Mouse (Mus musculus) myocyte (in vitro differentiated cells): ENCODE measurements around the gene Lpcat1. TPM values are rescaled to one million over a fixed set of nuclear protein-coding genes. Genes with fewer than 3 reads are reported as not detected.

Source experiments
- H3K27me3 ChIP-seq: one replicate; pipeline ENCODE4 v1.6.1; 2011; ENCODE audit not compliant: control insufficient read depth, insufficient read depth, insufficient read length
- H3K36me3 ChIP-seq: one replicate; pipeline ENCODE4 v1.6.1; 2011; ENCODE audit not compliant: control insufficient read depth, insufficient read depth
- H3K4me2 ChIP-seq: one replicate; pipeline ENCODE4 v1.6.1; 2011; ENCODE audit warnings: low read depth, control low read depth
- H3K4me3 ChIP-seq: one replicate; pipeline ENCODE4 v1.5.1; 2011; ENCODE audit warnings: mild to moderate bottlenecking, control low read depth, moderate library complexity
- H3K79me2 ChIP-seq: one replicate; pipeline ENCODE4 v1.6.1; 2011; ENCODE audit not compliant: control insufficient read depth, insufficient read depth
- H3ac ChIP-seq: one replicate; pipeline ENCODE4 v1.6.1; 2011; ENCODE audit not compliant: control insufficient read depth, insufficient read length
- CEBPB ChIP-seq: IDR thresholded peaks from 2 replicates; pipeline ENCODE4 v1.6.1; 2011; ENCODE audit warnings: mild to moderate bottlenecking, moderate library complexity; ENCODE audit not compliant: poor library complexity, insufficient read depth, severe bottlenecking
- E2F4 ChIP-seq: IDR thresholded peaks from one replicate; pipeline ENCODE4 v1.6.1; 2011; ENCODE audit warnings: mild to moderate bottlenecking, control low read depth, moderate library complexity; ENCODE audit not compliant: insufficient read depth
- MAX ChIP-seq: IDR thresholded peaks from one replicate; pipeline ENCODE4 v1.6.1; 2011; ENCODE audit warnings: low read depth, mild to moderate bottlenecking, control low read depth
- MYOD1 ChIP-seq, 3 experiments: IDR thresholded peaks; one replicate each; pipeline ENCODE4 v1.6.1; 2011; ENCODE audit warnings: control low read depth in 2 of 3, low read depth in 2 of 3, mild to moderate bottlenecking in 2 of 3, moderate library complexity in 1 of 3; ENCODE audit not compliant: insufficient read length in 2 of 3, control insufficient read depth in 1 of 3
- MYOG ChIP-seq, 3 experiments: IDR thresholded peaks; one replicate each; pipeline ENCODE4 v1.6.1; 2011; ENCODE audit warnings: control low read depth in 2 of 3, low read depth in 2 of 3, mild to moderate bottlenecking in 2 of 3; ENCODE audit not compliant: insufficient read length in 2 of 3, control insufficient read depth in 1 of 3, insufficient read depth in 1 of 3
- POLR2A ChIP-seq: IDR thresholded peaks from one replicate; pipeline ENCODE4 v1.6.1; 2011; ENCODE audit warnings: low read depth, mild to moderate bottlenecking, control low read depth, moderate library complexity; ENCODE audit not compliant: insufficient read length
- POLR2AphosphoS2 ChIP-seq: IDR thresholded peaks from one replicate; pipeline ENCODE4 v1.6.1; 2011; ENCODE audit warnings: low read depth, control low read depth; ENCODE audit not compliant: insufficient read length
- REST ChIP-seq: IDR thresholded peaks from one replicate; pipeline ENCODE4 v1.6.1; 2011; ENCODE audit warnings: mild to moderate bottlenecking, control low read depth, moderate library complexity; ENCODE audit not compliant: insufficient read depth, insufficient read length
- SRF ChIP-seq: IDR thresholded peaks from one replicate; pipeline ENCODE4 v1.6.1; 2011; ENCODE audit warnings: low read depth; ENCODE audit not compliant: control insufficient read depth, insufficient read length
- TCF12 ChIP-seq: IDR thresholded peaks from one replicate; pipeline ENCODE4 v1.6.1; 2011; ENCODE audit warnings: mild to moderate bottlenecking, control low read depth; ENCODE audit not compliant: poor library complexity, insufficient read depth, severe bottlenecking
- TCF3 ChIP-seq: IDR thresholded peaks from one replicate; pipeline ENCODE4 v1.6.1; 2011; ENCODE audit warnings: low read depth, control low read depth; ENCODE audit not compliant: insufficient read length
- USF1 ChIP-seq: IDR thresholded peaks from one replicate; pipeline ENCODE4 v1.6.1; 2011; ENCODE audit warnings: low read depth, mild to moderate bottlenecking, control low read depth, moderate library complexity
- polyA plus RNA-seq: library from polyadenylated mRNA; unstranded; fragments of >200 nt; fragmentation: generic; extraction: Trizol; gene quantifications from one replicate; pipeline ENCODE4 v1.2.1, GENCODE M21; 2012; ENCODE audit warnings: missing spikeins

Lpcat1 gene
- polyA plus RNA-seq, 1 experiment, result 10.1 TPM

DNA sequence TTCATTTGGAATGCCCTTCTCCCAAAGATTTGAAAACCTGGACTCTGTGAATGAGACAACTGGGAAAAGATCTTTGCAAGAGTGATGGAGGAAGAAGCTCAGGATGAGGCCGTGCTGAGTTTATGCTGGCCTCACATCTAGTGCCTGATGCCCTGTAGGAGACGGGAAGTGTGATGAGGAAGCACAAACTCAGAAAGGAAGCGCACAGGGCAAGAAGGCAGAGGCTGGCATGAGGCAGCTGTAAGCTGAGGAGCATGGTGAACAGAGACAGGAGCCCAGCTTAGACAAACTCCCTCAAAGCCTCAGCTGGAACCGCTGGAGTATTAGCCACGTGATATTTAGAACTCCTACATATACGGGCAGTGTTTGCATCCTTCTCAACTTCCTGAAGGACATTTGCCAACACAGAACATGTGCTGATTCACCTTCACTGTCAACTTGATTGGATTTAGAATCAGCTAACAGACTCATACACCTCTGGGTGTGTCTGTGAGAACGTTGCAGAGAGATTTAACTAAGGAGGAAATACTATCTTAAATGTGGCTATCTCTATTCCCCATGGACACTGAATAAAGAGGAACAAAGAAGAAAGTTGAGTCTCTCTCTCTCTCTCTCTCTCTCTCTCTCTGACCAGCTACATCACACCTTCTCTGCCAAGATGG lies 7.7 kb upstream of the Lpcat1 start:
- Histone ChIP-seq H3K27me3 (peaks cover 8% of the 10 kb centered on the region), H3K4me3 (no peak overlapping the region), H3K79me2 (no peaks in the 10 kb centered on the region), H3ac (no peak overlapping the region), H3K4me2 (no peak overlapping the region), H3K36me3 (no peaks in the 10 kb centered on the region)
- no peak for TF ChIP-seq REST

GRCm38 (mm10) chr13:73461551-73461950 lies 5.4 kb upstream of the Lpcat1 start:
- H3K4me2 ChIP-seq, result no peak overlapping the region
- H3ac ChIP-seq, result no peak overlapping the region
- H3K36me3 ChIP-seq, result no peaks in the 10 kb centered on the region
- H3K27me3 ChIP-seq, result peaks cover 8% of the 10 kb centered on the region
- no peak overlapping the region for H3K4me3 ChIP-seq
- no peaks in the 10 kb centered on the region for H3K79me2 ChIP-seq
- TF ChIP-seq POLR2AphosphoS2 (no peak), CEBPB (no peak), USF1 (no peak), TCF3 (no peak), TCF12 (no peak), MYOD1 (IDR thresholded peaks at IDR 0.05; ENCODE audit: control insufficient read depth in 1 of 3, insufficient read length in 2 of 3, low read depth in 2 of 3) (no peak), POLR2A (no peak), E2F4 (no peak), SRF (no peak), REST (no peak), MAX (no peak), MYOG (IDR thresholded peaks at IDR 0.05; ENCODE audit: control insufficient read depth in 1 of 3, insufficient read depth in 1 of 3, insufficient read length in 2 of 3, low read depth in 2 of 3) (no peak)

DNA sequence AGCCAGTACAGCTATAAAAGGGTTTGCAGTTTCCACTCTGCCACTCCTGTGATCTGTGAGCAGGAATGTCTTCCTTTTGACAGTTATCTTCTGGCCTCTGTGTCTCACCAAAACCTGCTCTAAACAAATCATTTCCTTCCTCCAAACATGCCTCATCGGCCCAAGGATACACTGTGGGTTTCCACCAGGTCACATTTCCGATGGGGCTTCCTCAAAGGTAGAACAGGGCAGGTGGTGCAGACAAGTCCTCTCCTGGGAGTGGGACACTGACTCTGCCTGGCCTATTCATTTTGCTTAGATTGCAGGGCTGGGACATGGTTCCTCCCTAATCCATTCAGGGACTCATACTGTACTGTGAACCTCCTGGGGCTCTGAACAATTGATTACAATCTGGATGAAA lies 1.8 kb upstream of the Lpcat1 start:
- peaks cover 8% of the 10 kb centered on the region for H3K27me3 ChIP-seq
- no peak for TF ChIP-seq TCF3
- TF ChIP-seq MYOG (IDR thresholded peaks at IDR 0.05; ENCODE audit: control insufficient read depth in 1 of 3, insufficient read depth in 1 of 3, insufficient read length in 2 of 3, low read depth in 2 of 3), result no peak
- TF ChIP-seq CEBPB, result no peak
- TF ChIP-seq E2F4, result no peak
- TF ChIP-seq MAX, result no peak
- no peak for TF ChIP-seq REST
- no peak for TF ChIP-seq MYOD1 (IDR thresholded peaks at IDR 0.05; ENCODE audit: control insufficient read depth in 1 of 3, insufficient read length in 2 of 3, low read depth in 2 of 3)
- TF ChIP-seq USF1, result no peak
- TF ChIP-seq TCF12, result no peak
- TF ChIP-seq POLR2AphosphoS2, result no peak
- TF ChIP-seq SRF, result no peak
- TF ChIP-seq POLR2A, result no peak
- H3K79me2 ChIP-seq, result peaks cover 25% of the 10 kb centered on the region
- no peak overlapping the region for H3K4me3 ChIP-seq
- no peaks in the 10 kb centered on the region for H3K36me3 ChIP-seq
- no peak overlapping the region for H3ac ChIP-seq
- no peak overlapping the region for H3K4me2 ChIP-seq

- Histone ChIP-seq H3K79me2 (peaks cover 33% of the 10 kb centered on the region), H3ac (no peak overlapping the region), H3K4me2 (peak overlapping the region; percentile 93), H3K36me3 (no peaks in the 10 kb centered on the region), H3K4me3 (peak overlapping the region; percentile 43), H3K27me3 (peaks cover 4% of the 10 kb centered on the region)
- TF ChIP-seq E2F4 (no peak), CEBPB (no peak), MAX (no peak), USF1 (no peak), TCF12 (no peak), POLR2A (no peak), TCF3 (no peak), MYOG (IDR thresholded peaks at IDR 0.05; ENCODE audit: control insufficient read depth in 1 of 3, insufficient read depth in 1 of 3, insufficient read length in 2 of 3, low read depth in 2 of 3) (no peak), SRF (no peak)
Measured at GRCm38 (mm10) chr13:73466411-73466810, 586 bp upstream of the Lpcat1 start.

DNA sequence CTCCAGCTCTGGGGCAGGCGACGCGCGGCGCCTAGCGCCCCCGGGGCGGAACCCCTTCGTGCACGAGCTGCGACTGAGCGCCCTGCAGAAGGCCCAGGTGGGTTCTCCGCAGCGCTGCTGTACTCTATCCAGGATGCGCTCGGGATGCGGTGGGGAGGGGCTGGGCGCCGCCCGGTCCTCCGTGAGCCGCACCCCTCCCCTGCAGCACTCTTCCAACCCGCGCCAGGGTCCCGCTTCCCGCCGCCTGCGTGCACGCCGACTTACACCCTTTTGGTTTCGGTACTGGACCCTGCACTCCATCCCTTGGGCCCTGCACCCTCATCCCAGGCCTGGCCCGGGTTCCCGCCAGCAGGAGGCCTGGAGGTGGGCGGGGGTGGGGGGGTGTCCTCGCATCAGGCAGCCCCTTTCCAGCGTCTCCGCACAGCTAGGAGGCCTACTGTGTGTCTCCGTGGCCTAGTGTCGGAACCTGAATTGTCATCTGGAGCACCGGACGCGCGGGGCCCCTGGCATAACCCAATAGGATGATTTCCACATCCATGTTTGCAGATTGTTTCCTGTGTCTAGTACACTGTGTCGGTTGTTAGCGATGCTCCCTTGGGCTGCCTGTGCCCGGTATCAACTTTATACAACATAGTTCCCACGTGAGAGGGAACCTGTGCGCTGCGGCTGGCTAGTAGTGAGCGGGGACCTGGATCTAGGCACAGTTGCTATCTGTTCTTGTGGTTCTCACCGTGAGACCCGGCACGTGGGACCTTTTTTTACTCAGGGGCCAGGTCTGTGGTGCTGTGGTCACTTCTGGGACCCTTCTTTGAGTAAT lies 632 bp downstream of the Lpcat1 start:
- peaks cover 40% of the 10 kb centered on the region for H3K79me2 ChIP-seq
- no peak for TF ChIP-seq MYOD1 (IDR thresholded peaks at IDR 0.05; ENCODE audit: control insufficient read depth in 1 of 3, insufficient read length in 2 of 3, low read depth in 2 of 3)
- no peak for TF ChIP-seq POLR2AphosphoS2
- no peak for TF ChIP-seq MYOG (IDR thresholded peaks at IDR 0.05; ENCODE audit: control insufficient read depth in 1 of 3, insufficient read depth in 1 of 3, insufficient read length in 2 of 3, low read depth in 2 of 3)
- TF ChIP-seq POLR2A, result no peak
- TF ChIP-seq E2F4, result no peak
- TF ChIP-seq TCF3, result no peak
- no peak for TF ChIP-seq SRF
- TF ChIP-seq USF1, result no peak
- H3ac ChIP-seq, result peak overlapping the region; percentile 2
- peak overlapping the region; percentile 93 for H3K4me2 ChIP-seq
- no peaks in the 10 kb centered on the region for H3K36me3 ChIP-seq
- H3K4me3 ChIP-seq, result peak overlapping the region; percentile 43
- H3K27me3 ChIP-seq, result no peaks in the 10 kb centered on the region
